8 mouse cellular contexts compared by ENCODE assay signal in genomic region chr6:72711508-72712081, GRCm38 (mm10).
DNase-seq lines count a peak whose midpoint lies in the region; ATAC-seq and TF ChIP-seq lines count a peak whose summit lies in the region.

No protein-coding gene starts in this region.

- H3K4me3 ChIP-seq in kidney, embryonic 14.5 days (ENCODE audit: low read length): no peak overlapping the region
- H3K4me3 ChIP-seq in embryonic facial prominence, embryonic 15.5 days (replicated peaks): no peak overlapping the region
- H3K4me3 ChIP-seq in midbrain, postnatal 0 days (ENCODE audit: low read depth, low read length): no peak overlapping the region

- ATAC-seq in kidney, embryonic 14.5 days (ENCODE audit: low FRiP score, low TSS enrichment): peak; percentile 37
- ATAC-seq in embryonic facial prominence, embryonic 15.5 days (ENCODE audit: insufficient number of reproducible peaks, low FRiP score, low TSS enrichment, low read depth): peak; percentile 93
- peak; percentile 86 for ATAC-seq in midbrain, postnatal 0 days (ENCODE audit: low FRiP score)
- ATAC-seq in activated CD4-positive, CD25-positive, alpha-beta regulatory T cell, adult 4 months: no peak

- H3K4me1 ChIP-seq in kidney, embryonic 14.5 days (ENCODE audit: control insufficient read depth, insufficient read depth, low read length): peaks cover 29% of the 10 kb centered on the region
- H3K4me1 ChIP-seq in embryonic facial prominence, embryonic 15.5 days: peaks cover 84% of the 10 kb centered on the region
- H3K4me1 ChIP-seq in midbrain, postnatal 0 days (ENCODE audit: insufficient read depth, low read length): peaks cover 11% of the 10 kb centered on the region; the same call in 1 of the 2 replicates

- H3K9me3 ChIP-seq in kidney, embryonic 14.5 days (ENCODE audit: control insufficient read depth, low read length): no peaks in the 10 kb centered on the region
- no peaks in the 10 kb centered on the region for H3K9me3 ChIP-seq in embryonic facial prominence, embryonic 15.5 days (replicated peaks)
- H3K9me3 ChIP-seq in midbrain, postnatal 0 days (ENCODE audit: low read length): no peaks in the 10 kb centered on the region

- WGBS in kidney, embryonic 14.5 days: 16% methylated on average over 8 of the region's 8 CpGs
- 6% methylated on average over 8 of the region's 8 CpGs for WGBS in embryonic facial prominence, embryonic 15.5 days
- WGBS in midbrain, postnatal 0 days: 8% methylated on average over 8 of the region's 8 CpGs

- no peak overlapping the region for H3K9ac ChIP-seq in kidney, embryonic 14.5 days (ENCODE audit: low read depth, low read length)
- H3K9ac ChIP-seq in embryonic facial prominence, embryonic 15.5 days: no peak overlapping the region
- H3K9ac ChIP-seq in midbrain, postnatal 0 days (replicated peaks; ENCODE audit: low read length, poor library complexity, severe bottlenecking): no peak overlapping the region

- no peak for DNase-seq in kidney, adult 9 months
- DNase-seq in layer of hippocampus, adult 8-10 months (ENCODE audit: low spot score in 2 of 2): peak; percentile 23 to 34
- peak; percentile 86 for DNase-seq in midbrain, postnatal 0 days (ENCODE audit: low spot score)
- DNase-seq in liver: no peak
- no peak for DNase-seq in spleen, adult 12 weeks (ENCODE audit: low spot score)

- H3K36me3 ChIP-seq in kidney, embryonic 14.5 days (ENCODE audit: control insufficient read depth, insufficient read depth, low read length): no peaks in the 10 kb centered on the region
- no peaks in the 10 kb centered on the region for H3K36me3 ChIP-seq in embryonic facial prominence, embryonic 15.5 days
- H3K36me3 ChIP-seq in midbrain, postnatal 0 days (ENCODE audit: insufficient read depth, low read length): no peaks in the 10 kb centered on the region

- no peak overlapping the region for H3K4me2 ChIP-seq in kidney, embryonic 14.5 days (replicated peaks; ENCODE audit: low read depth, low read length)
- H3K4me2 ChIP-seq in embryonic facial prominence, embryonic 15.5 days (replicated peaks): peak overlapping the region; percentile 21; the same call in 1 of the 2 replicates
- H3K4me2 ChIP-seq in midbrain, postnatal 0 days (ENCODE audit: low read depth, low read length, poor library complexity, severe bottlenecking): no peak overlapping the region

- H3K27ac ChIP-seq in kidney, embryonic 14.5 days (ENCODE audit: low read depth, low read length): peak overlapping the region; percentile 33; the same call in 1 of the 2 replicates
- peak overlapping the region; percentile 86 for H3K27ac ChIP-seq in embryonic facial prominence, embryonic 15.5 days (replicated peaks)
- peak overlapping the region; percentile 65 for H3K27ac ChIP-seq in midbrain, postnatal 0 days (ENCODE audit: low read depth, low read length)

- no peak for TF ChIP-seq CTCF in midbrain, postnatal 0 days (IDR thresholded peaks at IDR 0.05)

- H3K27me3 ChIP-seq in kidney, embryonic 14.5 days (ENCODE audit: control insufficient read depth, insufficient read depth, low read length): no peaks in the 10 kb centered on the region
- no peaks in the 10 kb centered on the region for H3K27me3 ChIP-seq in embryonic facial prominence, embryonic 15.5 days
- no peaks in the 10 kb centered on the region for H3K27me3 ChIP-seq in midbrain, postnatal 0 days (ENCODE audit: insufficient read depth, low read length)

Comparison
In these comparisons a context has a peak if more than half of its experiments do, and no peak if none do; other contexts are left out.
1. H3K27ac ChIP-seq: peak in every context shown above with its lines; median percentile 86 in embryonic facial prominence, embryonic 15.5 days; 65 in midbrain, postnatal 0 days; 33 in kidney, embryonic 14.5 days.
2. DNase-seq: peak in layer of hippocampus, adult 8-10 months (2 of 2) and midbrain, postnatal 0 days (single experiment); none in kidney, adult 9 months (single experiment), liver (single experiment) and spleen, adult 12 weeks (single experiment).